Mouse (Mus musculus): ENCODE results near the gene Vps16.

DNA sequence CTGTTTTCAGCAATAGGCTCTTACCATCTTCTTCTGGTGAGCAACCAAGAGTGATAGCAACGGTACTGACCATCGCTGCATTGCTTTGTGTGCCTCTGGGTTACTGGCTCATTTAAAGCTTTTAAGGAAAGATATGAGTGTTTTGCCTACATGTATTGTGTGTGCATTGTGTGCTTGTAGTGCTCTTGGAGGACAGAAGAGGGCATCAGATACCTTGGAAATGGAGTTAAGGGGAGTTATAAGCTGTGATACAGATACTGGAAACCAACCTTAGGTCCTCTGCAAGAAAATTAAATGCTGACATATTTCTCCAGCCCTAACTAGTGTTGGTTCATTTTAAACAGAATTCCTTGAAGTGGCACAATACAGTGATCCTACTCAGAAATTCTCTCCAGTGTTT is 35.3 kb upstream of the Vps16 start:
- TF ChIP-seq CTCF (IDR thresholded peaks at IDR 0.05; ENCODE audit: low read depth, low read length), result no peak
- no peak for TF ChIP-seq POLR2A (IDR thresholded peaks at IDR 0.05; ENCODE audit: borderline replicate concordance, low read depth, low read length)
